Mouse (Mus musculus) lung, postnatal 4 days (tissue): ENCODE results near the gene Lpcat2.

Experiments
- DNase-seq, 2 experiments: peaks; one replicate each; pipeline ENCODE4 v3.0.0; 2021

Lpcat2 gene

DNA sequence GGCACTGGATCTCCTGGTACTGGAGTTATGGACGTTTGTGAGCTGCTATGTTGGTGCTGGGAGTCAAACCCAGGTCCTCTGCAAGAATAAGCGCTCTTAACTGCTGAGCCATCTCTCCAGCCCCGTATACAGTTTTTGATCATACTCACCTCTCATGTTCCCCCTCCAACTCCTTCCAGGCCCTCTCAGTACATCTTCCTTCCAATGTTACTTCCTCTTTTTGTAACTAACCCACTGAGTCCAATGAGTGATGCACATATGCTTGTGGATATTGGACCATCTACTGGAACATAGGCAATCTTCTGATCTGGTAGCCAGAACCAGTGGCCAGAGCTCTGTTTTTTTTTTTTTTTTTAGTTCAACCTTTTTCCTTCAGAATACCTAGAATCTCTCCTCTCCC, 60.9 kb downstream of the Lpcat2 start:
- no peak for DNase-seq

DNA sequence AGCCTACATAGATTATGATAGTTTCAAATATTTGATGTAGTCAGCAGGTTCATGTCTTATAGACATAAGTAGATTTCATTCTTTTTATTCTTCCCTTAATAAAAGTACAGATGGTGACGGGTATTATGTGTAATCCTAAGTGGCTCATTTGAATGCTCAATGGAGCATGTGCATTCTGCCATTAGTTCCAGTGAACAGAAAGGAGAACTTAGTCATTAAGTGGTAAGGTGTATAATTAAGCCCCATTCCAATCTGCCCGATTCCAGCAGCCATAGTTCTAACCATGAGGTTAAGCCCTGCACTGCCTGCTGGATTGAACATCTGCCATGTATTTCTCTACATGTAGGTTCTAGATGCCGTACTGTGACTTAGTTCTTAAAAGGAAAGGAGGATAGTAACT, 66.6 kb downstream of the Lpcat2 start:
- DNase-seq: no peak

DNA sequence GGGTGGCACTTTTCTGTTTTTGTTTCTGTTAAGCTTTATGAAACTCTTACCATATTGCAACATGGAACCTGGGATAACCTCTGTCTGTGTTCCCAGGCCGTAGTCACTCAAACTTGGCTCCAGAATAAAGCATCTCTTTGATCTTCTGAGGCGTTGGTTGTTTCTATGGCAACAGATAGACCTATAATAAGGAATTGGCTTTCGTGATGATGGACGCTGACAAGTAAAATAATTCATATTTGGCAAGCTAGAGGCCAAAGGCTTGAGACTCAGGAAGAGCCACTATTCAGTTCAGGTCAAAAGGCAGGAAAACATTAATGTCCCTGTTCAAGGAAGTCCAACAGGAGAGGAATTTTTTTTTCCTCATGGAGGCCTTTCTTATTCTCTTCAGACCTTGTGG, 73.8 kb downstream of the Lpcat2 start:
- no peak for DNase-seq

DNA sequence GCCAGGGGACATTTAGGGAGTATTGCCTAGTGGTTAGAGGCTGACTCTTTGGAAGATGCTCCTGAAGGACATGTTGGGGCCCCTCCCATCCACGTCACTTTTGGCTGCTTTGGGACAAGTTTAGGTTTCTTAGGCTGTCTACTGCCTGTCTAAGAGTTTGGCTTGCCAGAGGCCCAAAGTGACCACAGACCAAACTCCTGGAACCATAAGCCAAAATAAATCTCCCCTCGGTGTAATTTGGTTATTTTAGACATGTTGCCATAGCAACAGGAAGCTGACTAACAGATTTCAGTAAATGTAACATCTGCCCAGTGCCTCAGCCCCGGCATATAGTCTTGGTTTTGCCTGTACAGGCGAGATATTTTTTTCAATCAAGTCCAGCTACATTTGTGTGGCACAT, 82.9 kb downstream of the Lpcat2 start:
- DNase-seq: no peak

DNA sequence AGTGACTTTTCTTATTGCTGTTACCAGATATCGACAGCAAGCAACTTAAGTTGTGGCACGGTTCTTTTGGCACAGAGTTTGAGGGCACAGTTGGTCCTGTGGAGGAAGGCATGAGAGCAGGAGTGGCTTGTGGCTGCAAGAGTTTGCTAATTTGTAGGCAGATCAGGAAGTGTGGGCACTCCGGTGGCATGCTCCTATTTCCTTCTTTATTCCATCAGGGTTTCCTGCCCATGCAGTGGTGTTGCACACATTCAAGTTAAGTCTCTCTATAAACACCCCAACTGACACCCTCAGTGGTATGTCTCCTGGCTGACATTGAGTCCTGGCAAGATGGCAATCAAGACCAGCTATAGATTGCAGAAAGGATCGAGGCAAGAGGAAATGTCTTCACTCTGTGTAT, 93.9 kb downstream of the Lpcat2 start:
- no peak for DNase-seq

DNA sequence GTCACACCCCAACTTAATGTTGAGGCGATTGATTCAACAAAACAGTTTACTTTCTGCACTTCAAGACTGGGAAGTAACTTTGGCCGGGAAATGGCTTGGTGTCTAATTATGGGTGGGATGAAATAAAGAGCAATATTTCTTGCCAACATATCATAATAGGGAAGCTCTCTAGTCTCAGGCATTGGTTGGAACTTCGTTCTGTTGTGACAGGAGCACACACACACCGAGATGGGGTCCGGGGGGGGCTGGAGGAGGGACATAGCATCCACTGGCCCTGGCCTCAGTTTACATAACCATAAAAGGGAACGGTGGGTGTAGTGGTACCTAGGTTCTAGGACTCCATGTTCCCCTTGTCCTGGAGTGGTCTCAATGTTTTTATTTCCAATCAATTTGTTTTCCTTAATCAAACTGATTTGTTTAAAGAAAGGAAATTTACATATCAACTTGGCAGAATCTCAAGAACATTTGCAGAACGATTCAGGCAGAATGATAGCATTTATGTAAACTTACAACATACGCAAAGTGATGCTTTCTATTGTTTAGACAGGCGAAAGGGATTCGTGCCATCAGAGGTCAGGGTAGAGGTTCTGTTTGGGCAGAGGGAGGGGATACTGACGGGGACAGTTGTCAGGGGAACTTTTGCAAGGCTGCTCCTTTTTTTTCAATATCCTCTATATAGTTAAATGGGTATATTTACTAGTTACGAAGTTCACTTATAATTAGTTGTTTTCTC, 95.7 kb downstream of the Lpcat2 start:
- DNase-seq: no peak

DNA sequence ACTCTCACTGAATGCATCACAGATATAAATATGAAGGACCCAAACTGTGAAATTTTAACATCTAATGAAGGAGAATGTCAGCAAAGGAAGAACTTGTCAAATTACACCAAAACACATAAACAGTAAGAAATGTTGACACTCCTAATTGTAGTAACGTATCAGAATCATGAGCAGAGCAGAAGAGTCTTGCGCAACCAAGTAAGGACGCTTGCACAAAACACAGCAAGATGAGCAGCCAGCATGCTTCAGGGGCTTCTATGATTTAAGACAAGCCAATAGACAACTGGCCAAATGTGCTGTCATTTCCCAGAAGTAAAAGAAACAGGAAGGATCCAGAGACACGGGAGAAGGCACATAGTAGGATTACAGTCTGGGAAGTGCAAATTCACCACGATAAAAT, 98.9 kb downstream of the Lpcat2 start:
- no peak for DNase-seq

DNA sequence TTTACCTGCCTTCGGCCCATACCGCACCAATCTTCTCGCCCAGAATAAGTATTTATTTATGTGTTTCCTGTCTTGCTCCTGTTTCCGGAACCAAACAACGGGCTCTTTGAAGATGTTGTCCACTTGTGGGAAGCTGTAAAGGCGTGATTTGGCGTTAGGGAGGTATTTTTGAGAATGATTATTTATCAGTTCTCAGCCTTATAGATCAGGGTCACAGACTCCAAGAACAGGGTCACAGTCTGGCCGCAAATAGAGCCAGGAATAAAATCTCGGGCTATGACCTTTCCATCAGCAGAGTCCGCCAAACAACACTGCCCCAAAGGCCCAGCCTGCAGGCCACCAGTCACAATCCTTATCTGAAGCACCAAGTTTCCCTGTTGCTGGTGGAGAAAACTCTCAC, 104.6 kb downstream of the Lpcat2 start, which contains the start of gene Slc6a2:
Slc6a2 (plus strand) TSS at position 301 of the 400 bp plus-strand sequence.
- no peak for DNase-seq

DNA sequence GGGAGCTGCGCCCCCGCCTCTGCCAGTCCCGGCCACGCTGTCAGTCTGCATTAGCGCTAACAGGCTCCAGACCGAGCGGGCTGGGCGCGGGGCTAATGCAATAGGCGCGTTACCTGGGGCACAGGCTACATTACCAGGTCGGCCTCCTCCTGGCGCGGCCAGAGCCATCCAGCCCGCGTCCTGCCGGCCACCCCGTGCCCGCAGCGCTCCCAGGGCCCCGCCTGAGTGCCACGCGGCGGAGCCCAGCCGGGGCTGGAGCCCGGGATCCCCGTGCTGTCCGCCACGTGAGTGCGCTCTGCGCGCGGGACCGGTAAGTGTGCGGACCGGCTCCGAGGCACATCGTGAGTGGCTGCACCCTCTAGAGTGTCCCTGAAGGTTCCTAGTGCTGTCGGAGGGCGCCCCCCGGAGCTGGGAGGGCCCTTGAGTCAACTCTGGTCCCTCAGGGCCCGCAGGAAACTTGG, 105.3 kb downstream of the Lpcat2 start:
- peak; percentile 8 to 30 for DNase-seq

DNA sequence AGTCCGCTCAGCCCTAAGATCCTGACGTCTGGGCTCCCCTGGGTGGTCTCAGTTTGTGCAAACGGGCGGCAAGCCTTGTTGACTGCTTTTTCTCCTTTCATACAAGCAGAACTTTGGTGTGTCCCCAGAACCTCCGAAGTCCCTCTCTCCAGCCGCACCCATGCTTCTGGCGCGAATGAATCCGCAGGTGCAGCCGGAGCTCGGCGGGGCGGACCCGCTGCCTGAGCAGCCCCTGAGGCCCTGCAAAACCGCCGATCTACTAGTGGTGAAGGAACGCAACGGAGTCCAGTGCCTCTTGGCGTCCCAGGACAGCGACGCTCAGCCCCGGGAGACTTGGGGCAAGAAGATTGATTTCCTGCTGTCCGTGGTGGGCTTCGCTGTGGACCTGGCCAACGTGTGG, 105.9 kb downstream of the Lpcat2 start:
- no peak for DNase-seq

DNA sequence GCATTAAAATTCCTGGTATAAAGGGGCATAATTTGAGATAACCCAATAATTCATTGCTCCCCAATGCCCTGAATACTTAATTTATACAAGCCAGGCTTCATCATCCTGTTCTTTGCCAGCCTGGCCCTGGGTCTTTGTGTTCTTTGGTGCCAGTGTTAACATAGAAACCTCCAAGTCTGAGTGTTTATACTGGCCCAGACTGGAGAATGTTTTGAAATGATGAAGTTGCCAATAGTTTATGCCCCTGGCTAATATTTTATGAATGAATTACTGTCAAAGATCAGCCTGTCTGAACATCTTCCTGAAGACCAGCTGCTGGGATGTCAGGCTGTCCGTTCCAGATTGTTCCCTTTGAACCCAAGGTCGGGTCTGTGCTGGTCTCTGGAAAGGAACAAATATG, 109.4 kb downstream of the Lpcat2 start:
- DNase-seq: no peak
